Mouse (Mus musculus): Measurements from ENCODE around the gene Golga5. TPM values are rescaled to one million over a fixed set of nuclear protein-coding genes. Genes with fewer than 3 reads are reported as not detected.

Golga5 gene
- 10 to 100 TPM; 23.8 to 24.4 TPM for total RNA-seq (2021)

DNA sequence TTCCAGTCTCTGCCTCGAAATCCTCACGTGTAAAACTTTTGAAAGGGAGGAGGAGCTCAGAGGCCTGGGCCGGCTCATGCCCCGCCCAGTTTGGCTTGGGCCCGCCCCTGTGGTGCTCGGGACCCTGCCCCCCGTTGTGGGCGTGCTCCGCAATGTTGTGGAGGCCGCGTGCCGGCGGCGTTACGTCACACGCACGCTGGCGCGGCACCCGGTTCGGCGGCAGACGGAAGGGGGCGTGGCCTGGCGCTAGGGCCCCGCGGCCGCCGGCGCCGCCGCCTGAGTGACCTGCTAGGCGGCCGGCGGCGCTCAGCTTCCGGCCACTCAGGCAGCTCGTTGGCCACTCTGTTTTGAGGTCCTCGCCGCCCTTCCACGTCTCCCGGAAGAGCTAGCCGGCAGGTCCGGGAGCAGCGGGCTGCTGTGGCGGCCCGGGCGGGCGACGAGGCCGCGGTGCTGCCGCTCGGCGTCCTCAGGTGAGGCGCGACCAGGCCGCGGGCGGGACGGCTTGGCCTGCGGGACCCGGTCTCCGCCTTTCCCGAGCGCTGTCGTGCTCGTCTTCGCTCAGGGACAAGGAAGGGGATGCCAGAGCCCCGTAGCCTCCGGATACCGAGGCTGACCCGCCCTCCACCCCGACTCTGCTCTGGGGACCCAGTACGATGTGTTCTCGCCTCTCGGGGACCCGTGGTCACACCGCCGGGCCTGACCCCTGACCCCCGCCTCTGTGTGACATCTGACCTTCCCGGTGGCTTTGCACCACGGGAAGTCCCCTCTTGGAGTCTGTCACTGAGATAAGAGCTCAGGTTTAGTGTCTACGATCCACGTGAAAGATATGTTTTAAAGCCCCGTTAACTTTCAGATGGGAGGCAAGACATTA is at the start of gene Golga5:
TSS of gene Golga5 (plus strand) at position 242 of the 871 bp plus-strand sequence.
- intact Hi-C loops (cut with DNase I) = loop anchor here (5.0 kb wide), 1 partner anchor 492 kb away; the partner anchor contains the start of gene Cpsf2
- DNase-seq (ENCODE audit: low spot score) = peak; percentile 96

GRCm38 (mm10) chr12:102419544-102419943 is 49.4 kb upstream of the Golga5 start:
- intact Hi-C loops (cut with DNase I) = no loop called here
- DNase-seq (ENCODE audit: low spot score) = no peak

GRCm38 (mm10) chr12:102420168-102420890 is 48.6 kb upstream of the Golga5 start:
- intact Hi-C loops (cut with DNase I) = no loop called here
- no peak for DNase-seq (ENCODE audit: low spot score)

DNA sequence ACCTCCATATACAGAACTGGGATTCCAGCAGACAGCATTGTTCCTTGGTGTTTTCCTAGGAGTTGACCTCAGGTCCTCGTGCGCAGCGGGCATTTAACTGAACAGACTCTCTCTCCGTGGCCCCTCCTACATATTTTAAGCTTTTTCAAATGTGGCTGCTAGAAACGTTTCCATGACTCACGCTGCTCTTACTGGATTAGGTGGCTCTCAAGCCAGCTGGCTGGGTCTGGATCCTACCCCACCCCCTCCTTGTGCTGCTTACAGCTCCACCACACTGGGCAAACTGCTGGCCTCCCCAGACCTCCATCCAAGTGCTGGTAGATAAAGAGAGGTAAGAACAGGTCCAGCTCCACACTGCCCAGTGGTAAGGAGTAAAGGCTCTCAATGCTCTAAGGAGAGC is 46.9 kb upstream of the Golga5 start:
- peak; percentile 65 for DNase-seq (ENCODE audit: low spot score)
- intact Hi-C loops (cut with DNase I) = no loop called here

DNA sequence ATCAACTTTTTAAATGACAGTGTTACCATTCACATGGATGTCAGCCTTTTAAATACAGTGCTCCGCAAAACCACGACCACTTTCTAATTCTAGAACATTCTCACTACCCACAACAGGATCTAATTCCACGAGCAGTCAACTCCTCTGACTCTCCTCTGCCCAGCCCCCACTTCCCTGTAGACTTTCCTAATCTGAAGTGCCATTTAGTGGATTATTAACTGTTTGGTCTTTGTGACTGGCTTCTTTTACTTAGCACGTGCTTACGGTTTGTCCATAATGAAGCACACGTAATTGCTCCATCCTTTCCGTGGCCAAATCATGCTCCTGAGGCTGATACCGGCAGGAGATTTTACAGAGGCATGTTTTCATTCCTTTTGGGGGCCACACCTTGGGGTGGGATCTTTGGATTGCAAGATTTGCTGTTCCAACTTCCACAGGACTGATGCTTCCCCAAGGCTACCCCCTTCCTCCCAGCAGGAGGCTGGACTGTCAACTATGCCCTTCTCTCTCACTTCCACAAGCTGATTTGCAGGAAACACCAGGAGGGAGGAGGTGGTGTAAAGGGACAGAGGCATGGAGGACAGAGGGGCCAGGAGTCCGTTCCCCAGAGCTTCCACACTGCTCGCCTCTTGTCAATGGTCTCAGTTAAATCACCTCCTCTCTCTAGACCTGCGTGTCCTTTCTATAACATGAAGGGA is 46.2 kb upstream of the Golga5 start:
- no peak for DNase-seq (ENCODE audit: low spot score)
- intact Hi-C loops (cut with DNase I) = no loop called here

DNA sequence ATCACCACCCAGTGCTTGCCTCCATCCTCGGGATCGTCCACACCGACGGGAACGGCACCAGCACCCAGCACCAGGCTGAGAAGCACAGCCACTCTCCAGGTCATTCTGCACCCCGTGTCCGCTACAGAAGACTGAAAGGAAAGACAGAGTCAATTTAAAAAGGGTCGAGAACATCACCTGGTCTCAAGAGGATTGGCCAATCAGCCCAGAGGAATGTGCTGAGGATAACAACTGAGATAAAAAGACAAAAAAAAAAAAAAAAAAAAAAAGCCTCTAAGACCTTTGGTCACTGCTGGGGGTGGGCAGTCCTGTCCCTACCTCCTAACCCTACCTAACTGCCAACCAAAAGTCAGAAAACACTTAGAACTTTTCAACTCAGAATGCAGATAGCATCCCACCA is 45.3 kb upstream of the Golga5 start:
- no peak for DNase-seq (ENCODE audit: low spot score)
- intact Hi-C loops (cut with DNase I) = no loop called here

- intact Hi-C loops (cut with DNase I) = no loop called here
- no peak for DNase-seq (ENCODE audit: low spot score)
Measured at GRCm38 (mm10) chr12:102424456-102424855, 44.5 kb upstream of the Golga5 start.

- intact Hi-C loops (cut with DNase I) = no loop called here
- DNase-seq (ENCODE audit: low spot score) = no peak
Measured at GRCm38 (mm10) chr12:102425048-102425578, 43.8 kb upstream of the Golga5 start.

DNA sequence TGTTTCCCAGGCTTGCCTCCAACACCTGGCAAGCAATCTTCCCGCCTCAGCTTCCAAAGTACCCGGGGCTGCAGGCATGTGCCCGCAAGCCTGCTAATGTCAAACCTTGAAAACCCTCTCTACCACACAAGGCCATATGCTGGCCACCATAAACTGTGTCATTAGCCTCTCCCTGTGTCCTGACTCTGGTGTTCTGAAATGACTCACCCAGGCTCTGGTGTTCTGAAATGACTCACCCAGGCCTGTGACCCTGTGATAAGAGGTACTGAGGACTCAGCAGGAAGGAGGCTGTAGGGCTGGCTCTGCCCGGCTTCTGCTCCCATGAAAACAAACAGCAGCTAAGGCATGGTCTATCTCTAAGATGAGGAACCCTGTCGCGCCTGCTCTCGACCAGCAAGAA is 42.6 kb upstream of the Golga5 start:
- DNase-seq (ENCODE audit: low spot score) = no peak
- intact Hi-C loops (cut with DNase I) = no loop called here

GRCm38 (mm10) chr12:102429656-102430055 is 39.3 kb upstream of the Golga5 start:
- no peak for DNase-seq (ENCODE audit: low spot score)
- intact Hi-C loops (cut with DNase I) = no loop called here

DNA sequence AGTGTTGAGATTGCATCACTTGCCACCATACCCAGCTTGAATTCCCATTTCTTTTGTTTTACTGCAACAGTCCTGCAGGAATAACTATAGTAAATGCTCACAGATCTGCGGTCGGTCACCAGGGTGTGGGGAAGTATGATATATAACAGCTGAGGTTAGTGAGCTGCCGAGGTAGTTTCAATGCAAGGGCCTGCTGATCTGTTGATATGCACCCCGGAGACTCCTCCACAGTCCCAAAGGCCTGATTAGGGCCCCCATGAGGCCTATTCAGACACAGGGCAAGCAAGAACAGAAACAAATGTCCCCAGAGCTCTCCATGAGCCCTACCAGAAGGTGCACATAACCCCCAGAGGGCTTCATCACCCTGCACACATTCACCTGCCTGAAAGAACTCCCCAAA is 38.7 kb upstream of the Golga5 start:
- intact Hi-C loops (cut with DNase I) = no loop called here

DNA sequence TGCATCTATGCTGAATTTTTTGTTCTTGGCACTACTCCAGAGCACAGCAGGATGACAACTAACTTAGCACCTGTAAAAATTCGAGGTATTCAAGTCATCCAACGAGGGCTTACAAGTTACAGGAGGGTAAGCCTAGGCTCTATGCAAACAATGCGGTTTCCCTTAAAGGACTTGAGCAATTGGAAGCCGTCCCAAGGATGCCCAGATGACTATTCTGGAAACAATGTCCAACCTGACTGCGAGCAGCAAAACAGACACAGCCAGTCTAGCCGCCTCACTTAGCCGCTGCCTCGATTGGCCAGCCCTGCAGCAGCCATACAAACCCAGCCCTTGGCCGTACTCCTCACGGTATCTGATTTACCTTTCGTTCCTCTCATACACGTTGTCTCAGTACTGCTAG is 36.7 kb upstream of the Golga5 start:
- intact Hi-C loops (cut with DNase I) = no loop called here
- no peak for DNase-seq (ENCODE audit: low spot score)

More for the DNA sequence above, 38.7 kb upstream of the Golga5 start:
- no peak for DNase-seq (ENCODE audit: low spot score)

- intact Hi-C loops (cut with DNase I) = no loop called here
Measured at GRCm38 (mm10) chr12:102434107-102434506, 34.8 kb upstream of the Golga5 start.

GRCm38 (mm10) chr12:102436939-102437526 is 31.9 kb upstream of the Golga5 start:
- intact Hi-C loops (cut with DNase I) = no loop called here
- DNase-seq (ENCODE audit: low spot score) = no peak

More at GRCm38 (mm10) chr12:102434107-102434506, 34.8 kb upstream of the Golga5 start:
- no peak for DNase-seq (ENCODE audit: low spot score)

- no peak for DNase-seq (ENCODE audit: low spot score)
- intact Hi-C loops (cut with DNase I) = no loop called here
Measured at GRCm38 (mm10) chr12:102437952-102438351, 31.0 kb upstream of the Golga5 start.

GRCm38 (mm10) chr12:102438983-102439631 is 29.8 kb upstream of the Golga5 start:
- intact Hi-C loops (cut with DNase I) = no loop called here
- DNase-seq (ENCODE audit: low spot score) = no peak

GRCm38 (mm10) chr12:102439632-102440023 is 29.3 kb upstream of the Golga5 start, which contains the start of gene Lgmn:
Lgmn (minus strand) TSS chr12:102439813.
- intact Hi-C loops (cut with DNase I) = no loop called here

GRCm38 (mm10) chr12:102440551-102440950 is 28.4 kb upstream of the Golga5 start:
- intact Hi-C loops (cut with DNase I) = no loop called here

More at GRCm38 (mm10) chr12:102439632-102440023, 29.3 kb upstream of the Golga5 start, which contains the start of gene Lgmn:
- peak; percentile 96 for DNase-seq (ENCODE audit: low spot score)

GRCm38 (mm10) chr12:102441141-102441540 is 27.8 kb upstream of the Golga5 start:
- intact Hi-C loops (cut with DNase I) = no loop called here
- DNase-seq (ENCODE audit: low spot score) = no peak

More at GRCm38 (mm10) chr12:102440551-102440950, 28.4 kb upstream of the Golga5 start:
- no peak for DNase-seq (ENCODE audit: low spot score)
